Mouse (Mus musculus) large intestine, adult 2 months (tissue): ENCODE data around the gene Tuba3a. TPM values are rescaled to one million over a fixed set of nuclear protein-coding genes. Genes with fewer than 3 reads are reported as not detected.
"Not testable (repeated sequence)": the region's sequence is repeated elsewhere in the genome, so short reads cannot be mapped to it uniquely, and the experiment has no call there.

Source experiments
- DNase-seq: peaks from one replicate; pipeline ENCODE4 v3.0.0-alpha.2; 2012; ENCODE audit warnings: low read depth, low spot score
- WGBS: fragments of 180-500 bp; shearing (Covaris S2); methylation state at CpG from one replicate; pipeline ENCODE4 v1.1.7; 2018; 5-methylcytosine and 5-hydroxymethylcytosine counted together
- polyA plus RNA-seq: library from polyadenylated mRNA; depleted of rRNA; stranded (reverse); fragments of >200 nt; gene quantifications from 2 replicates; pipeline ENCODE4 v1.2.3, GENCODE M21; 2012

Gene Tuba3a
- polyA plus RNA-seq, 1 experiment = 0.05 TPM

DNA sequence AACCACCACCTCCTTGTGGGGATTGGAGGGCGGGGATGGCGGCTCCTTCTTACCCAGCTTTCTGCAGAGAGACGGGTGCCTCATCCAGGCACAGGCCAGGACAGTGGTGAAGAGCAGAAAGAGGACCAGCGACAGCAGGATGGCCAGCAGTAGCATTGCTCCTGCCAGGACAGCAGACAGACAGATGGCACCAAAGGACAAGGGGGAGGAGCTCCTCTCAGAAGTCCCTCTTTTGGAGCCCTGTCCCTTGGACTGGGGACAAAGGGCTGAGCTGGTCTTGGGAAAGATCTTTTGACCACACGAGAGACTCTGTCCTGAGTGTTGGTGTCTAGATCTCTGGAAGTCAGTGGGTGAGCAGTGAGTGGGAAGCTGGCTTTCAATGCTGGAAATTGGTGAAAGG lies 23.6 kb upstream of the Tuba3a start:
- 81% methylated on average over 5 of the region's 5 CpGs for WGBS
- no peak for DNase-seq

DNA sequence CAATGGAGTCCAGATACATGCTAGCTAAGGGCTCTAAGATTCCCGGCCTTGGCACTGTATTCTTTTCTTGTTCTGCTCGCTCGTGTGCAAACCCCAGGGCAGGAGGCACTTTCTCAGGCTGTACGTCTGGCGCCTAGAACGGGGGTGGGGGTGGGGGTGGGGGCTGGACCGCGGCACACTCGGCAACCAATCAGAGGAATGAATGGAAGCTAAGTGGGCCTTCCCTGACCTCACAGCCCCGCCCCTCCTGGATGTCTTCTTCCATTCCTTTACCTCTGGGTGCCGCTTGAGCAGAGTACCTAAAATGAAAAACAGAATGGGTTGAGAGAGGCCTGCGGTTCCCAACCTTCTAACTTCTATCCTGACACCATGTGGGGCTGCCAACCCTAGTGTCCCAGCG lies 23.1 kb upstream of the Tuba3a start:
- DNase-seq = no peak
- WGBS = 65% methylated on average over 13 of the region's 13 CpGs

DNA sequence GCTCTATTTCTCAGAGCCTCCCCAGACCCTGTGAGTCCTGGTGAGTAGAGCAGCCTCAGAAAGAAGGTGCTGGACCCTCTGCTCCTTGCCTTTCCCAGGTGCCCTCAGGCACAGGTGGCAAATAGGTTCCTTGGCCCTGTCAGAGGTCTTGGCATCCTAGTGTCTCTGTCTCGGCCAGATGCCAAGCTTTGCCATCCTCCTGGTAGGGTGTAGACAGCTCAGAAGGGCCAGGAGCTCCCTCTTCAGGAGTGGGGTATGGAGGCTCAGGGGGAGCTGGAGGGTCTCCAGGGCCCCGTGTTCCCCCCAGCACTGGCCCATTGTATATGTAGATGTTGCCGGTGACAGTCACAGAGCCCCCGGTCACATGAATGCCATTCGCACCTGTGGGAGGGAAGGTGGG lies 21.2 kb upstream of the Tuba3a start:
- no peak for DNase-seq
- 92% methylated on average over 5 of the region's 5 CpGs for WGBS

DNA sequence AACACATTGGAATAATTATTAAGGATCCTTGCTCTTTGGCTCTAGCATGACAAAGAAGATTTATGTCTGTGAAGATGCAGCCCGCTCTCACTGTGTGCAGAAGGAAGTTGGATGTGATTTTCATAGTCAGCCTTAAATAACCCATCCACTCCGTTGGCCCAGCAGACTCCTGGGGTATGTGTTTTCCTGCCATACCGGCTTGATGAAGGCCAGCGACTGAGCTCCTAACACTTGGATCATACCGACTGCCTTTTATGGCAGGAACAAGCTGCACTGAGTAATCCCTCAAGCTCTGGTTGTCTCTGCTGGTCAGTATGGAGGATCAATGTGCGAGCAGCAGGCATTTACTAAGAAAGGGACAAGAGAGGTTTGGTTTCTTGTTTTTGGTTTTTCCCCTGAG lies 19.6 kb upstream of the Tuba3a start:
- DNase-seq = no peak
- 68% methylated on average over 6 of the region's 6 CpGs for WGBS

DNA sequence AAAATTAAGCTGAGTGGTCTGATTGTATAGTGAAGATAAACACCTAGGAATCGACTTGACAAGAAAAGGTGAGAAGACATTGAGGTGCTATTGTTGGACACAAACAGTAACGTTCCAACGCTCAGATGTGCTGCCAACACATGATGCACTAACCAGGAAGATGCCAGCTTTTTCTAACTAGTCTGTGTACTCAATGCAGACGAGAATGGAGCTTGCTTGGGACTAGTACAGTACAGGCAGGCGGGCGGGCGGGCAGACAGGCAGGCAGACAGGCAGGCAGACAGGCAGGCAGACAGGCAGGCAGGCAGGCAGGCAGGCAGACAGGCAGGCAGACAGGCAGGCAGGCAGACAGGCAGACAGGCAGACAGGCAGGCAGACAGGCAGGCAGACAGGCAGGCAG lies 18.6 kb upstream of the Tuba3a start:
- DNase-seq = not testable (repeated sequence)
- WGBS = 80% methylated on average over 7 of the region's 7 CpGs

DNA sequence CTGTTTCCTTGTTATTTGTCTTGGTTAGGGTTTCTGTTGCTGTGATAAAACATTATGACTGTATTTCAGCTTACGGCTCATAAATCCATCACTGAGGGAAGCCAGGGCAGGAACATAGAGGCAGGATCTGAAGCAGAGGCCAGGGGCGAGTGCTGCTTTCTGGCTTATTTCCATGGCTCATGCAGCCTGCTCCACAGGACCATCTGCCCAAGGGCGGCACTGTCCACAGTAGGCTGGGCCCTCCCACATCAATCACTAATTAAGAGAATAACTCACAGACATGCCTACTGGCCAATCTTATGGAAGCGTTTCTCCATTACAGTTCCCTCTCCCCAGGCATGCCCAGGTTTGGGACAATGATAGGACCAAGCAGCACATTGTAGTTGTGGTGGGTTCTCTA lies 17.4 kb upstream of the Tuba3a start:
- 58% methylated on average over 4 of the region's 4 CpGs for WGBS
- DNase-seq = no peak

DNA sequence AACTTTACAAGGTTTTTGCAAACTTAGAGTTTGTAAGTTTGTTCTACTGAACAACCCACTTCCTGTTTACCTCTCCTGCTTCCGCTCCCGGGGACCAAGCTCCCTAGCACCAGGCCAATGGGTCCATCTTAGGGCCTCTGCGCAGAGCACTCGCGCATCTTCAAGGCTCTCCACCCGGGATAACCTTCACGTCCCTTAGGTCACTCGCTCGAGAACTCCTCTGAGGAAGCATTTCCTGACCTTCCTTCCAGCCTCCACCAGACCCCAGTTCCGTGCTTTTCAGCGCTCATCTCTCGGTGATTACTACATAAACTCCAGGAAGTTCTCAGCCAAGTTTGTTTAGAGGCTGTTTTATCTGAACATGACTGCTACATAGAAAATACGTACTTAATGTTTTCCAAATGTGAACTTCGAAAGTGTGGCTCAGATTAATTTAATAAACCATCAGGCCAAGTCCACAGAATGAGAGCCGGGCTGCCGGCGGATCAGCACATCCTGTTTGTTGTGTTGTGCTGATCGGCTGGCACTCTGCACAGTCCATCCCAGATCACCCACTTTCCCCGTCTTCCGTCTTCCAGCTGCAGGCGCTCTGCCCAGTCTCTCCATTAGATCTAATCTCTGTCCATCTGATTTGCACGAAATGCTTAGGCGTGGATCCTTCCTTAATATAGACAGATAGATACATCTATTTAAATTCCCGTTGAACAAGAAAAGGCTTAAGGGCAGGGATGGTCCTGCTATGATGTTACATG lies 16.6 kb upstream of the Tuba3a start:
- no peak for DNase-seq
- WGBS = 74% methylated on average over 24 of the region's 24 CpGs

DNA sequence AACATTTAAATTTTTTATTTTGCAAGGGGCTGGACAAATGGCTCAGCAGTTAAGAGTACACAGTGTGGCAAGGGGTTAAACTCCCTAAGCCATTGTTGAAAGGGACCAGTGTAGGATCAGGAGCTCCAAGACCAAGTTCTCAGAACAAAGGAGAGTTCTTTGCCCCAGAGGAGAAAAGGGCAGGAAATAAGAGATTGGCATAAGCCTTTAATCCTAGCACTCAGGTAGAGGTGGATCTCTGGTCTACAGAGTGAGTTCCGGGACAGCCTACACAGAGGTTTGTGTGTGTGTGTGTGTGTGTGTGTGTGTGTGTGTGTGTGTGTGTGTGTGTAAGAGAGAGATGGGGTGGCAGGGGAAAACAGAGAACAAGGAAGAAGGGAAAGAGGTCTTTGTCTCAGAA lies 15.1 kb upstream of the Tuba3a start:
- no peak for DNase-seq
- 63% methylated on average over 1 of the region's 1 CpGs for WGBS

DNA sequence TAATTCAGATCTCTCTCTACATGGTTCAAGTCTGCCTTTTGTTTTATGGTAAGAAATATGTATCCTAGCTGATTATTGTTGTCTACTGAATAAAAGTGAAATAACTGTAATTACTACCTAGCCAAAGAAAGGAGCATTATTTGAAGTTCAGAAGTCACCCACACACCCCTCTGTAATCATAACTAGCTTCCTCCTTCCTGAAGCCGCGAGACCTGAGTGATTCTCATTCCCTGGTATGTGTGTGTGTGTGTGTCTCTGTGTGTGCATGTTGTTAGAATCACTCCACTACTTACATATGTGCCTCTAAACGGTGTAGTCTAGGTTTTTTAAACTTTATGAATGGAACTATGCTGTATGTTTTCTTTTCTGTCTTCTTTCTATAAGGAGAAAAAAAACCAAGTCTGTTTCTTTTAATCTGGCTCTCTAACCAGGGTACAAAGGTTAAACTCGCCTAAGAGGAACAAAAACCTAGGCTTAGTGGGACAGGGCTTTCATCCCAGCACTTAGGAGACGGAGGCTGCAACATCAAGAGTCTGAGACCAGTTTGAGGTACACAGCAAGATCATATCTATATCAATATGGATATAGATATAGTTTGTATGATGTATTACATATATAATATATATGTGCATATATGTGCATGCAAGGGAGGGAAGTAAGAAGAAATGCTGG lies 11.4 kb upstream of the Tuba3a start:
- 27% methylated on average over 5 of the region's 5 CpGs for WGBS
- no peak for DNase-seq

DNA sequence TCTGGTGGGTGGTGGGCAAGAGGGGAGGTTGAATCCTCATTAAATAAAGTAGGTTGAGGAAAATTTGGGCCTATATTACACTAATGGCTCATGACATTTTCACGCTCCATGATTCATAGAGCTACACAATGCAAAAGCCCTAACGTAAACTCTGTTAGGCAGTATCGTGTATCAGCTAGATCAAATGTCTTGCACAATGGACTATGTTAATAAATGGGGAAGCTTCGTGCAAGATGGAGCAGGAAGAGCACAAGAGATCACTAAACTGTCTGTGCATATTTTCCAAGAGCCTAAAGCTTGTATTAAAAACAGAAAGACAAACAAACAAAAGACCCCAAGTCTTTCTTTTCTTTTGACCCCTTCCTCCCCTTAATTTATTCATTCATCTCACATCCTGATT lies 8.2 kb upstream of the Tuba3a start:
- DNase-seq = no peak
- 90% methylated on average over 4 of the region's 4 CpGs for WGBS

DNA sequence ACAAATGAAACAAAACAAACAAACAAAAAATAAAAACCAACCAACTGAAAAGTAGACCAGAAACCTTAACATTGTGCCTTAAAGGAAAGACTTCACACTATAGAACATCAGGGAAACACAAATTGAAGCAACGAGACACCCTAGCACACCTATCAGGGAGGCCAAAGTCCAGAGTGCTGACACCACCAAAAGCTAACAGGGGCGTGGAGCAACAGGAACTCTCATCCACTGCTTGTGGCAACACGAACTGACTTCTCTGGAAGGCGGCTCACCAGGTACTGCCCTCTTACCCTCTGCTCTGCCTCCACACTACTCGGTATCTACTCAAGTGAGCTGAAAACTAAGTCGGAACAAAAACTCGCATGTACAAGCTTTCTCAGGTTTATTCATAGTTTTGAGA lies 6.4 kb upstream of the Tuba3a start:
- DNase-seq = peak; percentile 80
- 37% methylated on average over 7 of the region's 7 CpGs for WGBS

DNA sequence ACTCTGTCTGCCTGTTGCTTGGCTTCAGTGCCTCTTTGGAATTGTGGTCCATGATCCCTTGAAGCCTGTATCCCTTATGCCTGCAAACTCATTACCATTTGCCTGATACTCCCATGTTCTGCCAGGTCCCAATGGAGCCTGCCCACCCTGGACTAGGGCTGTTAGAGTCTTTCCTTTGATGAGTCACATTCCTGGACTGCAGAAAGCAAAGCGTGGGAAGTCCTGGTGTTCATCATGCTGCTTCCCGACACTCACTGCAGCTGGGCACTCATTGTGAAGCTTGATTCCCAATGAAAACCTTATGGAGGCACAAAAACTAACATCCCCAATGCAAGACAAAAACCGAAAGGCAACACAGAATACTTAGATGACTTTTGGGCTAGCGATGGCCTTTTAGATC lies 5.5 kb upstream of the Tuba3a start:
- 66% methylated on average over 4 of the region's 4 CpGs for whole genome bisulfite sequencing
- DNase-seq = no peak

DNA sequence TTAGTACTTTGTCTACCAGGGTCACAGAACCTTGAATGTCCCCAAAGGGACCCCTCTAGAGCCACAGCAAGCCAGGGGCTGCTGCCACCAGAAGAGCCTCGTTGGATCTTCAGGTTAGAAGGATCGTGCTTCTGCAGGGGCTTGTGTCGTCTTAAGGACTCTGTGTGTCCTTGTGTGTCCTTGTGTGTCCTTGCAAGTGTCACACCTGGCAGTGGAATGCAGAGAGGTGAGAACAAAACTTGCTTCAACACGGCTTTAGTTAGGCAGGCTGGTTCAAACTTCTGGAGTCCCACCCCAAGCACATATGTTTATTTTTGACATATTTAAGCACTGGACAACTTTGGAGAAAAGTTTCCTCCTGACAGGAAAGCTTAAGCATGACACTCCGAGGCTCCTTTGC lies 2.9 kb upstream of the Tuba3a start:
- 42% methylated on average over 5 of the region's 5 CpGs for WGBS

DNA sequence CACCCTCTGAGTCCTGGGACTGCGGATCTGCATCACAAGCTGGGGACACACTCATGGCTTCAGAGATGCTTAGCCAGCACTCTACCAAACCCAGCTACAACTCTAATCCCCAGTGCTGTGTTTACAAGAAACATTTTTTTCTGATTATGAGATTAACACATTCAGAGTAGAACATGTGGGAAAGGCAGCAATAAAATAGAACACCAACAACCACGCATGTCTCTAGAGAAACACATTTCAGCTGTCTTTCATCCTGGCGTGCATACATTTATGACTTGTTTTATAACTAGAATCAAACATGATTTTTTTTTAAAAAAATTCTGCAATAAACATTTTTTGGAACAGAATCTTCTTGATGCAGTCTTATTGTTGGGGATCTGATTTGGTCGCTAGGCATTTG lies 1.1 kb upstream of the Tuba3a start:
- WGBS = 37% methylated on average over 4 of the region's 4 CpGs
- no peak for DNase-seq

More for the DNA sequence above, 2.9 kb upstream of the Tuba3a start:
- DNase-seq = no peak

DNA sequence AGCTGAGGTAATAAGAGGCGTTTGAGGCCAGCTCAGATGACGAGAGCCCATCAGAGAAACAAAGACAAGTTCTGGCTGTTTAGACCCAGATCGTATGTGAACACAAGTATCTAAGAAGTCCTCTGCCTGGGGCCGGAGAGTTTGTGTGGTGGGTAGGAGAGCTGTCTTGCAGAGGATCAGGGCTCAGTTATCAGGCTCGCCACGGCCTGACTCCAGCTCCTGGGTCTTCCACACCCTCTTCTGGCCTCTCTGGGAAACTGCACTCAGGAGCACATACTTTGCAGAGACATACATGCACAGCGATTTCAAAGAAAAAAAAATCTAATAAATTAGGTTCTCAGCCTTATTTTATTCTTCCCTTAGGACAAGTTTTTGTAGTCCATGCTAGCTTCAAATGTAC lies 1.1 kb downstream of the Tuba3a start:
- WGBS = 87% methylated on average over 7 of the region's 7 CpGs
- DNase-seq = no peak

DNA sequence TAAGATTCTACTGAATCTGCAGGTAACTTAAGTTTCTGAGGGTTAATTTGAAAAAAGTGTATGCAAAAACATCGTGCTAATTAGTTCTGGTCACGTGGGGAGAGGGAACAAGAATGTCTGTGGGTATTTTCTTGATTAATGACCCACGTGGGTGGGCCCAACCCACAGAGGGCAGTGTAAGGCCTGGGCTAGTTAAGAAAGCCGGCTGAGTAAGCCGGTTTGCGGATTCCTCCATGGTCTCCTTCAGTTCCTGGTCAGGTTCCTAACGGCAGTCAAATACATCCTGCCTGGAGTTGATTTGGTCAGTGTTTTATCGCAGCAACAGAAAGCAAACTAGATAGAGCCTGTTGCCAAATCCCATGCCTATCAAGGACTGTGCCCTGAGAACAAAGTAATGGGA lies 1.6 kb downstream of the Tuba3a start:
- DNase-seq = no peak
- WGBS = 28% methylated on average over 8 of the region's 8 CpGs

DNA sequence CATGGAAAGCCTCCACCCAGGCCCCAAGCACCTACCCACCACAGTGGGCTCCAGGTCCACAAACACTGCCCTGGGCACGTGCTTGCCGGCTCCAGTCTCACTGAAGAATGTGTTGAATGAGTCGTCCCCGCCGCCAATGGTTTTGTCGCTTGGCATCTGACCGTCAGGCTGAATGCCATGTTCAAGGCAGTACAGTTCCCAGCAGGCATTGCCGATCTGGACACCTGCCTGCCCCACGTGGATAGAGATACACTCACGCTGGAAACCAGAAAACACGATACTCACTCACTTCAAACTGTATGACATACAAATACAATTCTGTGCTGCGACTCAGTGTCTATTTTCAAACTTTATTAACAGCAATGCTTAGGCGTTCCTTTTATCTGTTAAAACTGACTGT lies 3.1 kb downstream of the Tuba3a start:
- 95% methylated on average over 13 of the region's 13 CpGs for WGBS

DNA sequence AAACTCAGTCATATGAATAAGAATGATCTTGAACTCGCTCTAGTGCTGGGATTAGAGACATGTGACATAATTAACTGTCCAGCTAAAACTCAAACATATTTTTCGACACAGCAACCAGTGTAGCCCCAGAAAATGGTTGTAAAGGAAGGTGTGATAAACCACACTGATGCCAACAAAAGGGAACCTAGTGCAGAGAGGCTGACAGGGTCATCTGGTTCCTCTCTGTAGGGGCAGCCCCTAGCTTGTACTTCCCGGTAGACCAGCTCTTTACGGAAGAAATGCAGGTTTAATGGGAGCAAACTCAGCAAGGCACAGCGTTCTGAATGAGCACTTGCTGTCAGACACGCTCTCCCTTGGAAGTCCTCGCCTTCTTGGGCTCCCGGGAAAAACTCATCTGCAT lies 6.1 kb downstream of the Tuba3a start:
- WGBS = 59% methylated on average over 8 of the region's 8 CpGs
- DNase-seq = no peak

More for the DNA sequence above, 3.1 kb downstream of the Tuba3a start:
- DNase-seq = not testable (repeated sequence)

DNA sequence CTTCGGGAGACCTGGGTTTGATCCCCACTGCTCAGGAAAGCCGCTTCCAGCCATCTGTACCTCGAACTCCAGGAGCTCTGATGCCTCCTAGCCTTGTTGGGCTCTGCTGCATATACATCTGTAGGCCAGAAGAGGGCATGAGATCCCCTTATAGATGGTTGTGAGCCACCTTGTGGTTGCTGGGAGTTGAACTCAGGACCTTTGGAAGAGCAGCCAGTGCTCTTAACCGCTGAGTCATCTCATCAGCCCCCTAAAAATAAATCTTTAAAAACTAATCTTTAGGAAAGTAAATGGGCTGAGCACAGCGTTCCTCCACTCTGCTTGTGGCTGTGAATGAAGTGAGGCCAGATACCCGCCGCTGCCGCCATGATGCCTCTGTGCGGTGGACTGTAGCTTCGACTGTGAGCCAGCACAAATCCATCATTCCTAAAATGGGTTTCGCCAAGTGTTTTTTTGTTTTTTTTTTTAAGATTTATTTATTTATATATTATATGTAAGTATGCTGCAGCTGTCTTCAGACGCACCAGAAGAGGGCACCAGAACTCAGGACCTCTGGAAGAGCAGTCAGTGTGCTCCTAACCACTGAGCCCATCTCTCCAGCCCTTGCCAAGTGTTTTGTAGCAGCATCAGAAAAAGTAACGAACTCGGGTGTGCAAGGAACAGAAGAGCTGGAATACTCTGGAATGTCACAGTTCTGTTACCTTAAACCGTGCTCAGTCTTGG lies 10.8 kb downstream of the Tuba3a start:
- DNase-seq = no peak
- WGBS = 47% methylated on average over 15 of the region's 15 CpGs

DNA sequence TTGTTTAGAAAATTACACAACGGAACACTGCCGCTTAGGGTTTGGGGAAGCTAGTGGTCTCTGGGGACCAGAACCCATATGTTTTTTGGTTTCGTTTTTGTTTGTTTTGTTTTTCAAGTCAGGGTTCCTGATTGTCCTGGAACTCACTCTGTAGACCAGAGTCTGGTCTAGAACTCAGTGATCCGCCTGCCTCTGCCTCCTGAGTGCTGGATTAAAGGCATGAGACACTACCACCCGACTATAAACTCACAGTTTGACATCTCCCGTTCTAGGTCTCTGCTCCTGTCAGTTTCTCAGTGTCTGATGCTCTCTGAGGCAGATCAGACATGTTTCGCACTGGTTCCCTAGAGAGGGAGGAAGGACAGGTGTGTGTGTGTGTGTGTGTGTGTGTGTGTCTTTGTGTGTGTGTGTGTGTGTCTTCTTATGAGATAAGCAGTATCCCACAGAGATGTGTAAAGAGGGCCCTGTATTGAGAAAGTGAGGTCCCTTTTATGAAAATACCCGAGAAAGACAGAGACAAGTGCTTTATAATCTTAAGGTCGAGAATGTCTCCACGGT lies 13.5 kb downstream of the Tuba3a start:
- no peak for DNase-seq
- WGBS = 75% methylated on average over 10 of the region's 10 CpGs
